Mouse (Mus musculus) mature B cell (primary cell): Measurements from ENCODE around the gene Lrrc32.

ENCODE experiments used
- in situ Hi-C: fragments of 300-500 bp; cut with MboI; formaldehyde crosslinking; loops from 2 replicates; pipeline ENCODE4 v1.14.3; 2019

Lrrc32 gene

GRCm38 (mm10) chr7:98510961-98511958 lies 22.2 kb downstream of the Lrrc32 start:
- in situ Hi-C loops, result no loop called here

GRCm38 (mm10) chr7:98513251-98513650 lies 24.2 kb downstream of the Lrrc32 start:
- in situ Hi-C loops, result no loop called here

- in situ Hi-C loops, result no loop called here
Observed at GRCm38 (mm10) chr7:98522576-98522975, 33.5 kb downstream of the Lrrc32 start.

- in situ Hi-C loops, result no loop called here
Observed at GRCm38 (mm10) chr7:98523070-98523812, 34.2 kb downstream of the Lrrc32 start.

- in situ Hi-C loops, result no loop called here
Observed at GRCm38 (mm10) chr7:98523813-98524361, 34.8 kb downstream of the Lrrc32 start.

GRCm38 (mm10) chr7:98524401-98524800 lies 35.3 kb downstream of the Lrrc32 start:
- in situ Hi-C loops, result no loop called here

- in situ Hi-C loops, result no loop called here
Observed at GRCm38 (mm10) chr7:98524869-98525699, 36.0 kb downstream of the Lrrc32 start.

- in situ Hi-C loops, result no loop called here
Observed at GRCm38 (mm10) chr7:98527085-98527484, 38.0 kb downstream of the Lrrc32 start.

- in situ Hi-C loops, result no loop called here
Observed at GRCm38 (mm10) chr7:98531612-98532011, 42.5 kb downstream of the Lrrc32 start.

- in situ Hi-C loops, result no loop called here
Observed at GRCm38 (mm10) chr7:98532981-98533380, 43.9 kb downstream of the Lrrc32 start.

- in situ Hi-C loops, result no loop called here
Observed at GRCm38 (mm10) chr7:98534432-98534855, 45.4 kb downstream of the Lrrc32 start.

- in situ Hi-C loops, result no loop called here
Observed at GRCm38 (mm10) chr7:98535191-98535590, 46.1 kb downstream of the Lrrc32 start.

GRCm38 (mm10) chr7:98535882-98536281 lies 46.8 kb downstream of the Lrrc32 start:
- in situ Hi-C loops, result no loop called here

GRCm38 (mm10) chr7:98537210-98537966 lies 48.3 kb downstream of the Lrrc32 start:
- in situ Hi-C loops, result no loop called here

- in situ Hi-C loops, result no loop called here
Observed at GRCm38 (mm10) chr7:98537967-98538573, 49.0 kb downstream of the Lrrc32 start.

- in situ Hi-C loops, result no loop called here
Observed at GRCm38 (mm10) chr7:98540879-98541278, 51.8 kb downstream of the Lrrc32 start.

GRCm38 (mm10) chr7:98541564-98541963 lies 52.5 kb downstream of the Lrrc32 start:
- in situ Hi-C loops, result no loop called here

- in situ Hi-C loops, result no loop called here
Observed at GRCm38 (mm10) chr7:98542267-98542666, 53.2 kb downstream of the Lrrc32 start.

GRCm38 (mm10) chr7:98542731-98543142 lies 53.7 kb downstream of the Lrrc32 start:
- in situ Hi-C loops, result no loop called here

GRCm38 (mm10) chr7:98543853-98544370 lies 54.8 kb downstream of the Lrrc32 start:
- in situ Hi-C loops, result no loop called here
